ENCODE assay signal across 8 mouse cellular contexts in genomic region chr9:121351388-121352078, GRCm38 (mm10). TPM values are rescaled to one million over a fixed set of nuclear protein-coding genes. Genes with fewer than 3 reads are reported as not detected.
DNase-seq lines count a peak whose midpoint lies in the region; ATAC-seq and TF ChIP-seq lines count a peak whose summit lies in the region.

No protein-coding gene starts in this region.

- no peak for DNase-seq in hindbrain, embryonic 10.5 days (ENCODE audit: low spot score)
- DNase-seq in hindbrain, embryonic 11.5 days (ENCODE audit: low spot score) = no peak
- peak; percentile 60 for DNase-seq in lung, postnatal 25 days (ENCODE audit: low spot score)
- no peak for DNase-seq in cerebellum, adult 2 months
- DNase-seq in frontal cortex, postnatal 36 days (ENCODE audit: low spot score in 2 of 2) = no peak
- DNase-seq in layer of hippocampus, adult 18-20 months (ENCODE audit: low spot score in 2 of 2) = no peak

- no peak for TF ChIP-seq CTCF in ES-Bruce4 (IDR thresholded peaks at IDR 0.05; ENCODE audit: low read depth, low read length)
- TF ChIP-seq CTCF in cerebellum, adult 2 months (IDR thresholded peaks at IDR 0.05; ENCODE audit: borderline replicate concordance, insufficient read depth, low read depth, low read length) = no peak

- H3K4me2 ChIP-seq in hindbrain, embryonic 11.5 days (replicated peaks; ENCODE audit: low read depth, low read length) = no peak overlapping the region
- no peak overlapping the region for H3K4me2 ChIP-seq in forebrain, embryonic 12.5 days

- H3K27ac ChIP-seq in hindbrain, embryonic 10.5 days = peak overlapping the region; percentile 70
- no peak overlapping the region for H3K27ac ChIP-seq in hindbrain, embryonic 11.5 days (ENCODE audit: low read depth, low read length)
- peak overlapping the region; percentile 81 for H3K27ac ChIP-seq in ES-Bruce4 (ENCODE audit: insufficient read depth, low read length)
- peak overlapping the region; percentile 50 for H3K27ac ChIP-seq in forebrain, embryonic 12.5 days
- no peak overlapping the region for H3K27ac ChIP-seq in cerebellum, adult 2 months (ENCODE audit: insufficient read depth, low read length)

- H3K9me3 ChIP-seq in hindbrain, embryonic 10.5 days = no peaks in the 10 kb centered on the region
- H3K9me3 ChIP-seq in hindbrain, embryonic 11.5 days (ENCODE audit: control insufficient read depth, low read length) = no peaks in the 10 kb centered on the region
- H3K9me3 ChIP-seq in ES-Bruce4 (replicated peaks; ENCODE audit: control insufficient read depth, insufficient read depth, low read length, poor library complexity, severe bottlenecking) = no peaks in the 10 kb centered on the region
- no peaks in the 10 kb centered on the region for H3K9me3 ChIP-seq in forebrain, embryonic 12.5 days

- no peak for ATAC-seq in hindbrain, embryonic 11.5 days (ENCODE audit: low FRiP score)
- no peak for ATAC-seq in forebrain, embryonic 12.5 days (ENCODE audit: low FRiP score)

- no peak for TF ChIP-seq POLR2A in ES-Bruce4 (IDR thresholded peaks at IDR 0.05; ENCODE audit: insufficient read depth, low read length)
- no peak for TF ChIP-seq POLR2A in cerebellum, adult 2 months (IDR thresholded peaks at IDR 0.05; ENCODE audit: borderline replicate concordance, insufficient read depth, low read length)

- H3K27me3 ChIP-seq in hindbrain, embryonic 10.5 days (ENCODE audit: insufficient read depth, poor library complexity, severe bottlenecking) = no peaks in the 10 kb centered on the region
- no peaks in the 10 kb centered on the region for H3K27me3 ChIP-seq in hindbrain, embryonic 11.5 days (ENCODE audit: control insufficient read depth, insufficient read depth, low read length)
- no peaks in the 10 kb centered on the region for H3K27me3 ChIP-seq in ES-Bruce4 (ENCODE audit: control insufficient read depth, insufficient read depth, low read length, poor library complexity, severe bottlenecking)
- H3K27me3 ChIP-seq in forebrain, embryonic 12.5 days = no peaks in the 10 kb centered on the region
- H3K27me3 ChIP-seq in cerebellum, adult 2 months (ENCODE audit: control insufficient read depth, insufficient read depth, low read length) = no peaks in the 10 kb centered on the region

- TF ChIP-seq EP300 in ES-Bruce4 (IDR thresholded peaks at IDR 0.05; ENCODE audit: insufficient read depth, low read depth, low read length) = no peak

- no peak overlapping the region for H3K9ac ChIP-seq in hindbrain, embryonic 11.5 days (ENCODE audit: low read depth, low read length)
- H3K9ac ChIP-seq in ES-Bruce4 (ENCODE audit: low read depth, poor library complexity, severe bottlenecking) = peak overlapping the region; percentile 39
- H3K9ac ChIP-seq in forebrain, embryonic 12.5 days = no peak overlapping the region

- no peak overlapping the region for H3K4me3 ChIP-seq in hindbrain, embryonic 10.5 days
- no peak overlapping the region for H3K4me3 ChIP-seq in hindbrain, embryonic 11.5 days (ENCODE audit: low read depth, low read length)
- no peak overlapping the region for H3K4me3 ChIP-seq in ES-Bruce4 (ENCODE audit: low read depth, low read length)
- no peak overlapping the region for H3K4me3 ChIP-seq in forebrain, embryonic 12.5 days (replicated peaks)
- H3K4me3 ChIP-seq in cerebellum, adult 2 months (replicated peaks; ENCODE audit: insufficient read depth, low read depth, low read length) = no peak overlapping the region

- H3K36me3 ChIP-seq in hindbrain, embryonic 10.5 days = no peaks in the 10 kb centered on the region
- no peaks in the 10 kb centered on the region for H3K36me3 ChIP-seq in hindbrain, embryonic 11.5 days (ENCODE audit: control insufficient read depth, insufficient read depth, low read length)
- H3K36me3 ChIP-seq in ES-Bruce4 (ENCODE audit: control insufficient read depth, insufficient read depth, low read length, poor library complexity, severe bottlenecking) = no peaks in the 10 kb centered on the region
- no peaks in the 10 kb centered on the region for H3K36me3 ChIP-seq in forebrain, embryonic 12.5 days (replicated peaks)

- H3K4me1 ChIP-seq in hindbrain, embryonic 10.5 days (replicated peaks) = peaks cover 71% of the 10 kb centered on the region
- peaks cover 18% of the 10 kb centered on the region for H3K4me1 ChIP-seq in hindbrain, embryonic 11.5 days (replicated peaks; ENCODE audit: control insufficient read depth, insufficient read depth, low read length)
- H3K4me1 ChIP-seq in ES-Bruce4 (ENCODE audit: control insufficient read depth, insufficient read depth, low read length) = peaks cover 8% of the 10 kb centered on the region
- H3K4me1 ChIP-seq in forebrain, embryonic 12.5 days = peaks cover 77% of the 10 kb centered on the region
- H3K4me1 ChIP-seq in cerebellum, adult 2 months (ENCODE audit: control insufficient read depth, insufficient read depth, low read length) = peaks cover 61% of the 10 kb centered on the region

- 55% methylated on average over 9 of the region's 9 CpGs for WGBS in hindbrain, embryonic 10.5 days
- 53% methylated on average over 9 of the region's 9 CpGs for WGBS in hindbrain, embryonic 11.5 days
- 55% methylated on average over 9 of the region's 9 CpGs for WGBS in forebrain, embryonic 12.5 days
- WGBS in cerebellum, adult 2 months = 72% methylated on average over 9 of the region's 9 CpGs

RNA-seq across cellular contexts. Expression of gene Trak1, which starts 54.2 kb away (rescaled TPM):
- polyA plus RNA-seq in hindbrain, embryonic 10.5 days (2016; fragmentation: Nextera tagmentation; extraction: Ambion mirVana) = 24.1 and 33.1 TPM in 2 replicates
- 19.8 and 21.2 TPM in 2 replicates for polyA plus RNA-seq in hindbrain, embryonic 11.5 days (2014; fragmentation: Nextera tagmentation; extraction: Ambion mirVana)
- 40.3 and 44.1 TPM in 2 replicates for polyA plus RNA-seq in ES-Bruce4 (2011; ENCODE audit: insufficient read depth, insufficient read length, low read depth, missing spikeins)
- polyA plus RNA-seq in forebrain, embryonic 12.5 days (2016; fragmentation: Nextera tagmentation; extraction: Ambion mirVana) = 41.2 and 45.3 TPM in 2 replicates
- 103 TPM in 2 replicates for polyA plus RNA-seq in cerebellum, adult 2 months (2012; rRNA removed)
- total RNA-seq in layer of hippocampus, adult 18-20 months (2021) = 100 to 1,000 TPM; 228 to 237 TPM

Comparison
In these comparisons a context has a peak if more than half of its experiments do, and no peak if none do; other contexts are left out.
1. H3K27ac ChIP-seq: peak in hindbrain, embryonic 10.5 days (single experiment), ES-Bruce4 (single experiment) and forebrain, embryonic 12.5 days (single experiment); none in hindbrain, embryonic 11.5 days (single experiment) and cerebellum, adult 2 months (single experiment).